Mouse (Mus musculus): ENCODE results near the gene Psma7.

Psma7 gene

GRCm38 (mm10) chr2:180042256-180042857, at the start of gene Psma7, which contains the start of gene Ss18l1:
Gene Psma7 (minus strand): TSS chr2:180042433.
Gene Ss18l1 (plus strand): TSS chr2:180042509.
- no peak for DNase-seq (ENCODE audit: low read depth, low spot score)

GRCm38 (mm10) chr2:180090285-180090684, 48.1 kb upstream of the Psma7 start:
- no peak for DNase-seq (ENCODE audit: low read depth, low spot score)

DNA sequence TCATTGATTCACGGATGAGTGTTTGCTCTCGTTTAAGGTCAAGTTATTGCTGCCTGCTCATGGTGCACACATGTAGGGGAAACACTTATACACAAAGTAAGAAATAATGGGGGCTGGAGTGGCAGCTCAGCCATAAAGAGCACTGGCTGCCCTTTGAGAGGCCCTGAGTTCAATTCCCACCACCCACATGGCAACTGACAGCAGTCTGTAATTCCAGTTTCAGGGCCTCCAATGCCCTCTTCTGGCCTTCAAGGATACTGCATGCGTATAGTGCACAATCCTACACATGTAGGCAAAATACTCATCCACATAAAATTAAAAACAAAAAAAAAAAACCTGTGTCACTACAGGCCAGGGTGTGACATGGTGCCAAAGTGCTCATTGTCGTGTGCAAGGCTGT, 45.2 kb upstream of the Psma7 start:
- no peak for DNase-seq (ENCODE audit: low read depth, low spot score)

DNA sequence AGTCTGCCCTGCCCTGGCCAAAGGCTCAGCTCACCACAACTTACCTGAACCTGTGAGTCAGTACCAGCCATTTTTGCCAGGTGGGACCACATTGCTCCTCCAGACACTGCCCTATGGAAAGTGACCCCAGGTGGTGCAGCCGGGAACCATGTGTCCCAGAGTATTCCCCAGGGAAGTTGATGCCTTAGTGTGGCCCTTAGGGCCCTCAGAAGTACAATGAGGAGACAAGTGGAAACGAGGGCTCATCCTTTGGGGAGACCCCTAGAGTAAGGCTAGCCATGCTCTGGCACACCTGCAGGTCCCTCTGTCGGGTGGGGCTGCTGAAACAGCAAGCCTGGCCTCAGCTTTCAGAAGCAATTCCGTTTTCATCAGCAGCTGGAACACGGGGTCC, 44.4 kb upstream of the Psma7 start:
- no peak for DNase-seq (ENCODE audit: low read depth, low spot score)

GRCm38 (mm10) chr2:180085926-180086636, 43.8 kb upstream of the Psma7 start:
- DNase-seq (ENCODE audit: low read depth, low spot score) = no peak

GRCm38 (mm10) chr2:180084565-180084964, 42.3 kb upstream of the Psma7 start:
- DNase-seq (ENCODE audit: low read depth, low spot score) = no peak

- DNase-seq (ENCODE audit: low read depth, low spot score) = no peak
Measured at GRCm38 (mm10) chr2:180083063-180083462, 40.8 kb upstream of the Psma7 start.

DNA sequence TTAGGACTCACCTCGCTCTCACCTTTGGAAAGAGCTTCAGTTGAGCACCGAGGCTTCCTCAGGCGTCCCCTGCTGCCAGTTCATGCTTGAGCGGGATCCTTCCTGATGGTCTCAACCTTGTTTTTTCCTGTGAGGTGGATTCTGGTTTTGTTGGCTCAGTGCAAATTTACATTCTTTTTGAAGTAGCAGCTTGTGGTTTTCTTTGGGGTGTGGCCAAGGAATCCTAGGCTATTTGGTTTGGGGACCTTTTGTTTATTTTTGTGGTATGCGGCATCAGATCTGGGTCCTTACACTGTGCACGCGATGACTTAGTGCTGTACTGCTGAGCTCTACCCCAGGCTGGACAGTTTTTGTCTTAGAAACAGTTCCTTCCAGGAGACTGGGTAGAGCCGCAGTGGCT, 38.4 kb upstream of the Psma7 start:
- no peak for DNase-seq (ENCODE audit: low read depth, low spot score)

- DNase-seq (ENCODE audit: low read depth, low spot score) = no peak
Measured at GRCm38 (mm10) chr2:180077622-180078021, 35.4 kb upstream of the Psma7 start.

GRCm38 (mm10) chr2:180072886-180073285, 30.7 kb upstream of the Psma7 start:
- DNase-seq (ENCODE audit: low read depth, low spot score) = no peak

DNA sequence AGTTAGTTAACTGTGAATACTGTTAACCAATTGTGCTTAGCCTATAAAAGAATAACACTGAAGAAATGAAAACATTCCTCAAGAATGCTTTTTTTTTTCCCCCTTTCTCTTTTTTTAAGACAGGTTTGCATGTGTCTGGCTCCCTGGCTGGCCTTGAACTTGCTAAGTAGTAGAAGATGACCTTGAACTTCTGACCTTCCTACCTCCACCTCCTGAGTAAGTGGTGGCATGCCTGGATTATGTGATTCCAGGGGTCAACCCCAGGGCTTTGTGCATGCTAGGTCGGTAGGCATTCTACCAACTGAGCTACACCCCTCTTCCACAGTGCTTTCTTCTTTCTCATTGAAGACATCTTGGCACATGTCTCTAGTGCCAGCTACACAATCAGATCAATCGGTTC, 29.4 kb upstream of the Psma7 start:
- no peak for DNase-seq (ENCODE audit: low read depth, low spot score)

GRCm38 (mm10) chr2:180070481-180071453, 28.5 kb upstream of the Psma7 start, which contains the start of gene Mtg2:
Gene Mtg2 (plus strand): TSS chr2:180070588.
- DNase-seq (ENCODE audit: low read depth, low spot score) = peak; percentile 84

GRCm38 (mm10) chr2:180069770-180070480, 27.7 kb upstream of the Psma7 start:
- no peak for DNase-seq (ENCODE audit: low read depth, low spot score)

GRCm38 (mm10) chr2:180063338-180064131, 21.3 kb upstream of the Psma7 start:
- no peak for DNase-seq (ENCODE audit: low read depth, low spot score)

DNA sequence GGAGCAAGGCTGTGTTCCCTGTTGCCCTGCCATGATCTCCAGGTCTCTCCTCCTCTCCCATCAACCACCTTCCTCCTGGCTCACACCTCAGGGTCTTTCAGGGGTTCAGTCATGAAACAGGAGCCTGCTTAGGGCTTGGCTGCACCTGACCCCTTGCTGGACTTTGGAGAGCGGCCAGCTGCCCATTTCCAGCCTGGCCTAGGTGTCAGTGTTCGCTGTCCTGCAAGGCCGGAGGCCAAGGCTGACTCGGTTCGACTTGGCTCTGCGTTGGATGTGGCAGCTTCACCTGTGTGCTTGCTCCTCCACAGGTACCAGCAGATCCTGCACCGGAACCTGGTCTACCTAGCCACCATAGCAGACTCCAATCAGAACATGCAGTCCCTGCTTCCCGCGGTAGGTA, 10.8 kb upstream of the Psma7 start:
- DNase-seq (ENCODE audit: low read depth, low spot score) = no peak

DNA sequence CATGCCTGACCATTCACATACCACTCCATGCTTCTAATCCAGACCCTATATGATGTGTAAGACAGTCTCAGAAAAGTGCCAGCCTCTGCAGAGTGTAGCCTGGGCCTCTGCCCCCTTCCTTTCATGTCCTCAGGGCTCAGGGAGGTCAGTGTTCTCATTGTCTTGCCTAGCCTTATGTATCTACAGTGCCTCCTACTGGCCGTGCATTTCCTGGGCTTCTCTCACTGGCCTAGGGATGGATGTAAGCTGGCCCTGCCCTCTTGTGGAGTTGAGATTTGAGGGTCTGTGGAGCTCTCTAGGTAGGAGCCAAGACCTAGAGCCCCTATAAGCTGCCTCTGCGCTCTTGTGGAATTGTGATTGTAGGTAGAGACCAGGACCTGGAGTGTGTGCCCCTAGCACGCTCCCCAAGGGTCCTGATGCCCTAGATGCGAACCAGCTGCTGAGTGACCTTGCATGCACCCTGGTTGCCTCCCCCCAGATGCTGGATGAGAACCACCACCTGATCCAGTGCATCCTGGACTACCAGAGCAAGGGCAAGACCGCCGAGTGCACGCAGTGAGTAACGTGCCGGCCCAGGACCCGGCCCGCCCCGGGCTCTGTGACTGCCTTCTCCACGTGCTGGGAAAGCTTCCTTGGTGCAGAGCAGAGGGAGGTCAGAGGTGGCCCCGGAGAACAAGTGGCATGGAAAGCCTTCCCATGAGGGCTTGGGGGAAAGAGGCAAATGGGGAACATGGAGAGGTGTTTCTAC, 9.9 kb upstream of the Psma7 start:
- no peak for DNase-seq (ENCODE audit: low read depth, low spot score)

DNA sequence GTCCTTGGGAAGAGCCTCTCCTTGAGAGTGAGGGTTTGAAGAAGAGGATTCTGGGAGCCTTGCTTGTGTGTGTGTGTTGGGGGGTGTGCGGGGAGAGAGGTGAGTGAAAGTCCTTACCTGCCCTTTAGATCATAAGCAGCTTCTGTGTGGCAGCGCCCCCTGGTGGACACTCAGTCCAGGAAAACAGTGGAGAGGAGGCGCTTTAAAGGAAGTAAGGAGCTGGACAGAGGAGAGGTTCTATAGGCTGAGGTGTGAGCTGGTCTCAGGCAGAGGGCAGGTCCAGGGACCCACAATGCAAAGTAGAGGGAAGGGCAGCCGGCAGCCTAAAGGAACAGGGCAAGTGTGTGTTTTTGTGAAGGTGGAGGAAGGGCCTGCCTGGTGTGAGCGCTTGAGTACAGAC, 8.8 kb upstream of the Psma7 start:
- DNase-seq (ENCODE audit: low read depth, low spot score) = peak; percentile 52

DNA sequence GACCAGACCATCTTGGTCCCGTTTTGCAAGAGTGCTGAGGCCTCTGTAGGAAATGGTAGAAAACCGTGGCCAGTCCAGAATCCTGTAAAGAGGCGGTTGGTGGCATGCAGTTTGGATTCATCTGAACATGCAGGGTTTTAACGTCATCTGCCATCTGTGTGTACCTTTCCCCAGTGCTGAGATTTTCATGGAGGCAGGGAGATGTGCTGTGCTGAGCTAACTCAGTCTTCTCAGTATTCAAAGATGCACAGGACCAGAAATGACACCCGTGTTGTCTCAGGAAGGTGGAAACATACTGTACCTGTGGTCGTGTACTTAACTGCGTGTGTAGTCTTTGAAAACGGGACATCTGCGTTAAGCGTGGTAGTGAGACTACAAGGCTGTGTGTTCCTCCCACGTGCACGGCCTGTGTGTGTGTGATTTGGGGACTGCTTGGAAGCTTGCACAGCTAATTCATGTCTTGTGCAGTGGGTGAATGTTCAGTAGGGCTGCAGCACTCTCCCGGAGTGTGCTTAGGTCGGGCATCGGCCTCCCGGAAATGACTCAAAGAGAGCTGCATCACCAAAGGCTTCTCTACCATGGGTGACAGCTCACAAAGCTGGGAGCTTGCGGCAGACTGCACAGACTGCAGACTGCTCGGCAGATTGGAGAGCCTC, 5.9 kb upstream of the Psma7 start:
- DNase-seq (ENCODE audit: low read depth, low spot score) = no peak

DNA sequence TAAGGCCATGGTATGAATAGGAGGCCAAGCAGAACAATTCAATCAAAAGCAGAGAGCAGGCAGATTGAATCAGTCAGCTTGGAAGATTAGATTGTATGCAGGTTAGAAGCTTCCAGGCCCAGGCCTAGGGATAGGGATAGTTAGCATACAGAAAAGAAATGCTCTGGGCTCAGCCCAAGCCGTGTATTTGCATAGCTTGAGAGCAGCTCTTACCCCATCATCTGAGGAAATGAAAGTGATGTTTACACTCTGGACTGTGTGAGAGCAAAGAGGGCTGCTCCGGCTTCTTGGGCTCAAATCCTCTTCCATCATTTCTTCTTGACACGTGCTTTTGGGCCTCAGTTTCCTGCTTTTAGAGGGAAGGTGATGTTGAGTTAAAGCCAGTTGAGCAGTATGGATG, 5.3 kb upstream of the Psma7 start:
- no peak for DNase-seq (ENCODE audit: low read depth, low spot score)

All from telencephalon, adult 2 months (tissue).